ENCODE assay signal across 8 mouse cellular contexts in the genomic region with DNA sequence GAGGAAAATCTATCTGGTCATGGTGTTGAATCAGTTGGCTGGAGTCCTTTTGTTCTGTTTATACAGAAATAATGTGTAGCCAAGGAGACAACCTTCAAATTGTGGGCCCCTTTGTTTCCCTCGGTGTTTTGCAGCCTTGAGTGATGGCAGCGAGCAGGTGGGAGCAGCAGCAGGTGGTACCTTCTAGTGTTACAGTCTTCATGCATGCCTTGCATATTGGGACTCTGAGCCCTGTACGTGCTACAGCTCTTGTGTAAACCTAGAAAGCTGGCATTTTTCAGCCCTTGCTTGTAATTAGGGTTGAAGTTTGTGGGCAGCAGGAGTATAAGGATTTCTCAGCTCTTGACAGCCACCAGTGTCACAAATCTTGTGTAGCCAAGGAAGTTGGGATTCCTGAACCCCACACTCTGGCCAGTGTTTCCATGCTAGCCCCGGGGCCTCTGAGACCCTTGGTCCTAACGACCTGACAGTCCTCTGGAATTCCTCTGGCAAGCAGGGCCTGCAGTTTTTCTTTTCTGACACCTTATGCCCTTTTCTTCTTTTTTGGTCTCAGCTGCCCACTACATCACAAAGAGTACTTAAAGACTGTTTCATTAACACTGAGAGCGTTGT. TPM values are rescaled to one million over a fixed set of nuclear protein-coding genes. Genes with fewer than 3 reads are reported as not detected.
DNase-seq lines count a peak whose midpoint lies in the region; ATAC-seq and TF ChIP-seq lines count a peak whose summit lies in the region.

No protein-coding gene starts in this region.

- H3K27me3 ChIP-seq in intestine, embryonic 14.5 days (replicated peaks; ENCODE audit: control insufficient read depth, insufficient read depth, low read length), result no peaks in the 10 kb centered on the region
- H3K27me3 ChIP-seq in intestine, postnatal 0 days (replicated peaks; ENCODE audit: control insufficient read depth, insufficient read depth, low read length), result no peaks in the 10 kb centered on the region
- no peaks in the 10 kb centered on the region for H3K27me3 ChIP-seq in forebrain, embryonic 16.5 days (replicated peaks; ENCODE audit: control insufficient read depth, insufficient read depth, low read length)
- no peaks in the 10 kb centered on the region for H3K27me3 ChIP-seq in midbrain, embryonic 14.5 days (ENCODE audit: control insufficient read depth, insufficient read depth, low read length)

- H3K4me3 ChIP-seq in intestine, embryonic 14.5 days (ENCODE audit: low read depth, low read length), result no peak overlapping the region
- H3K4me3 ChIP-seq in intestine, postnatal 0 days (ENCODE audit: low read depth, low read length), result no peak overlapping the region
- H3K4me3 ChIP-seq in forebrain, embryonic 16.5 days (replicated peaks; ENCODE audit: low read length), result no peak overlapping the region
- H3K4me3 ChIP-seq in midbrain, embryonic 14.5 days (replicated peaks; ENCODE audit: low read depth, low read length), result no peak overlapping the region
- H3K4me3 ChIP-seq in layer of hippocampus, adult 2 months, result no peak overlapping the region

- H3K4me1 ChIP-seq in intestine, embryonic 14.5 days (replicated peaks; ENCODE audit: control insufficient read depth, insufficient read depth, low read length), result peaks cover 41% of the 10 kb centered on the region
- H3K4me1 ChIP-seq in intestine, postnatal 0 days (replicated peaks; ENCODE audit: control insufficient read depth, insufficient read depth, low read length), result no peaks in the 10 kb centered on the region
- peaks cover 12% of the 10 kb centered on the region for H3K4me1 ChIP-seq in forebrain, embryonic 16.5 days (replicated peaks; ENCODE audit: control insufficient read depth, insufficient read depth, low read length)
- H3K4me1 ChIP-seq in midbrain, embryonic 14.5 days (ENCODE audit: control insufficient read depth, insufficient read depth, low read length), result peaks cover 19% of the 10 kb centered on the region

- peak; percentile 51 for DNase-seq in intestine, embryonic 14.5 days (ENCODE audit: low spot score)
- peak; percentile 67 for DNase-seq in embryo, embryonic 10 days (ENCODE audit: low spot score)
- DNase-seq in midbrain, embryonic 14.5 days, result peak; percentile 52
- DNase-seq in right cerebral cortex, postnatal 10 days (ENCODE audit: low spot score in 2 of 2), result no peak
- no peak for DNase-seq in layer of hippocampus, adult 2 months (ENCODE audit: low spot score in 2 of 2)
- DNase-seq in adrenal gland, adult 8-10 months, result no peak

- 27% methylated on average over 6 of the region's 6 CpGs for WGBS in intestine, embryonic 14.5 days
- 51% methylated on average over 6 of the region's 6 CpGs for WGBS in intestine, postnatal 0 days
- 22% methylated on average over 6 of the region's 6 CpGs for WGBS in forebrain, embryonic 16.5 days
- WGBS in midbrain, embryonic 14.5 days, result 25% methylated on average over 6 of the region's 6 CpGs

- H3K36me3 ChIP-seq in intestine, embryonic 14.5 days (ENCODE audit: control insufficient read depth, insufficient read depth, low read length), result no peaks in the 10 kb centered on the region
- H3K36me3 ChIP-seq in intestine, postnatal 0 days (ENCODE audit: control insufficient read depth, insufficient read depth), result 0 out of 2 replicates have a peak, but pooled peaks cover 4% of the 10 kb centered on the region
- H3K36me3 ChIP-seq in forebrain, embryonic 16.5 days (ENCODE audit: control insufficient read depth, insufficient read depth), result no peaks in the 10 kb centered on the region
- H3K36me3 ChIP-seq in midbrain, embryonic 14.5 days (ENCODE audit: control insufficient read depth, insufficient read depth, low read length), result no peaks in the 10 kb centered on the region

- peak overlapping the region; percentile 1; the same call in 1 of the 2 replicates for H3K9ac ChIP-seq in intestine, embryonic 14.5 days (ENCODE audit: low read length)
- H3K9ac ChIP-seq in intestine, postnatal 0 days (ENCODE audit: low read depth, low read length), result no peak overlapping the region
- no peak overlapping the region for H3K9ac ChIP-seq in forebrain, embryonic 16.5 days (replicated peaks; ENCODE audit: low read depth, low read length)
- no peak overlapping the region for H3K9ac ChIP-seq in midbrain, embryonic 14.5 days (replicated peaks; ENCODE audit: low read length)

- H3K4me2 ChIP-seq in intestine, embryonic 14.5 days (ENCODE audit: low read length), result no peak overlapping the region
- H3K4me2 ChIP-seq in intestine, postnatal 0 days (replicated peaks; ENCODE audit: low read depth), result no peak overlapping the region
- no peak overlapping the region for H3K4me2 ChIP-seq in forebrain, embryonic 16.5 days (ENCODE audit: low read length)
- H3K4me2 ChIP-seq in midbrain, embryonic 14.5 days (ENCODE audit: low read length), result no peak overlapping the region

- H3K27ac ChIP-seq in intestine, embryonic 14.5 days (ENCODE audit: low read depth), result peak overlapping the region; percentile 89
- H3K27ac ChIP-seq in intestine, postnatal 0 days (ENCODE audit: low read depth, low read length), result no peak overlapping the region
- no peak overlapping the region for H3K27ac ChIP-seq in forebrain, embryonic 16.5 days (ENCODE audit: low read length)
- H3K27ac ChIP-seq in midbrain, embryonic 14.5 days (replicated peaks; ENCODE audit: low read depth, low read length), result peak overlapping the region; percentile 66; the same call in 1 of the 2 replicates
- no peak overlapping the region for H3K27ac ChIP-seq in layer of hippocampus, adult 2 months

- TF ChIP-seq CTCF in intestine, postnatal 0 days (IDR thresholded peaks at IDR 0.05; ENCODE audit: low read depth), result no peak
- no peak for TF ChIP-seq CTCF in layer of hippocampus, adult 2 months (conservative IDR thresholded peaks at IDR 0.05)

- H3K9me3 ChIP-seq in intestine, embryonic 14.5 days (ENCODE audit: control insufficient read depth, low read length), result no peaks in the 10 kb centered on the region
- no peaks in the 10 kb centered on the region for H3K9me3 ChIP-seq in intestine, postnatal 0 days (ENCODE audit: control insufficient read depth)
- no peaks in the 10 kb centered on the region for H3K9me3 ChIP-seq in forebrain, embryonic 16.5 days (ENCODE audit: control insufficient read depth, low read length)
- no peaks in the 10 kb centered on the region for H3K9me3 ChIP-seq in midbrain, embryonic 14.5 days (ENCODE audit: control insufficient read depth, low read length)

- ATAC-seq in intestine, embryonic 14.5 days (replicated peaks; ENCODE audit: low FRiP score, low TSS enrichment, low read depth), result no peak
- ATAC-seq in intestine, postnatal 0 days, result no peak
- ATAC-seq in forebrain, embryonic 16.5 days, result peak; percentile 17; the same call in 1 of the 2 replicates
- peak; percentile 75 for ATAC-seq in midbrain, embryonic 14.5 days (ENCODE audit: low FRiP score, low TSS enrichment)

RNA-seq across cellular contexts. Expression of a gene that starts 42.8 kb away (rescaled TPM):
- polyA plus RNA-seq in intestine, embryonic 14.5 days (2014; fragmentation: Nextera tagmentation; extraction: Ambion mirVana), result 34.8 and 37.3 TPM in 2 replicates
- 19.2 and 20.9 TPM in 2 replicates for polyA plus RNA-seq in intestine, postnatal 0 days (2015; fragmentation: Nextera tagmentation; extraction: Ambion mirVana)
- polyA plus RNA-seq in forebrain, embryonic 16.5 days (2015; fragmentation: Nextera tagmentation; extraction: Ambion mirVana), result 3.2 and 4.4 TPM in 2 replicates
- polyA plus RNA-seq in midbrain, embryonic 14.5 days (2014; fragmentation: Nextera tagmentation; extraction: Ambion mirVana), result 24.0 and 25.3 TPM in 2 replicates
- total RNA-seq in layer of hippocampus, adult 2 months (2021), result 1 to 10 TPM; 8.1 to 8.9 TPM
- total RNA-seq in adrenal gland, adult 8-10 months (2022), result 100 to 1,000 TPM in 2 of 4 experiments, 10 to 100 TPM in 2; 75.6 to 147 (median 95.4) TPM

RNA-seq across cellular contexts. Expression of a gene that starts 46.4 kb away (rescaled TPM):
- polyA plus RNA-seq in intestine, embryonic 14.5 days (2014; fragmentation: Nextera tagmentation; extraction: Ambion mirVana), result 61.7 and 63.7 TPM in 2 replicates
- 8.1 and 8.3 TPM in 2 replicates for polyA plus RNA-seq in intestine, postnatal 0 days (2015; fragmentation: Nextera tagmentation; extraction: Ambion mirVana)
- polyA plus RNA-seq in forebrain, embryonic 16.5 days (2015; fragmentation: Nextera tagmentation; extraction: Ambion mirVana), result 25.5 and 28.6 TPM in 2 replicates
- 7.1 and 16.3 TPM in 2 replicates for polyA plus RNA-seq in midbrain, embryonic 14.5 days (2014; fragmentation: Nextera tagmentation; extraction: Ambion mirVana)
- under 1 TPM; 0.61 to 0.67 TPM for total RNA-seq in layer of hippocampus, adult 2 months (2021)
- 1 to 10 TPM; 1.3 to 2.8 (median 2.1) TPM for total RNA-seq in adrenal gland, adult 8-10 months (2022)

Comparison
In these comparisons a context has a peak if more than half of its experiments do, and no peak if none do; other contexts are left out.
1. H3K27ac ChIP-seq: peak in intestine, embryonic 14.5 days (single experiment) and midbrain, embryonic 14.5 days (single experiment); none in intestine, postnatal 0 days (single experiment), forebrain, embryonic 16.5 days (single experiment) and layer of hippocampus, adult 2 months (single experiment).
2. ATAC-seq: peak in forebrain, embryonic 16.5 days (single experiment) and midbrain, embryonic 14.5 days (single experiment); none in intestine, embryonic 14.5 days (single experiment) and intestine, postnatal 0 days (single experiment).
3. DNase-seq: peak in intestine, embryonic 14.5 days (single experiment), embryo, embryonic 10 days (single experiment) and midbrain, embryonic 14.5 days (single experiment); none in right cerebral cortex, postnatal 10 days (0 of 2), layer of hippocampus, adult 2 months (0 of 2) and adrenal gland, adult 8-10 months (single experiment).